Mouse (Mus musculus) neural tube, embryonic 12.5 days (tissue): ENCODE measurements at regions not wholly inside any gene's neighbourhood (a gene's known extent, or its start where the extent isn't known, plus 50 kb on each side); places are given as distances from the start of the nearest gene placed in this dataset.

Source experiments
- ATAC-seq: fragments of 200-750 bp; cut with Nextera tagmentation; 2 replicates; pipeline ENCODE4 v1.8.0; 2017; ENCODE audit warnings: low read depth, mild to moderate bottlenecking, moderate TSS enrichment, moderate library complexity; ENCODE audit not compliant: low FRiP score
- H3K27ac ChIP-seq: fragments of 300-500 bp; sonication (generic); 2 replicates; pipeline ENCODE4 v1.5.1; 2016
- H3K27me3 ChIP-seq: fragments of 300-500 bp; sonication (generic); replicated peaks from 2 replicates; pipeline ENCODE4 v1.6.1; 2016; ENCODE audit warnings: mild to moderate bottlenecking
- H3K36me3 ChIP-seq: fragments of 300-500 bp; sonication (generic); 2 replicates; pipeline ENCODE4 v1.6.1; 2016; ENCODE audit warnings: mild to moderate bottlenecking
- H3K4me1 ChIP-seq: fragments of 300-500 bp; sonication (generic); 2 replicates; pipeline ENCODE4 v1.6.1; 2016
- H3K4me2 ChIP-seq: fragments of 300-500 bp; sonication (generic); replicated peaks from 2 replicates; pipeline ENCODE4 v1.6.1; 2016; ENCODE audit warnings: mild to moderate bottlenecking
- H3K4me3 ChIP-seq: fragments of 300-500 bp; sonication (generic); 2 replicates; pipeline ENCODE4 v1.5.1; 2016
- H3K9ac ChIP-seq: fragments of 300-500 bp; sonication (generic); 2 replicates; pipeline ENCODE4 v1.6.1; 2016; ENCODE audit warnings: mild to moderate bottlenecking
- H3K9me3 ChIP-seq: fragments of 300-500 bp; sonication (generic); 2 replicates; pipeline ENCODE4 v1.6.1; 2016; ENCODE audit warnings: mild to moderate bottlenecking
- WGBS: fragments of 180-500 bp; shearing (Covaris S2); methylation state at CpG from one replicate; pipeline ENCODE4 v1.1.7; 2016; 5-methylcytosine and 5-hydroxymethylcytosine counted together

- Histone ChIP-seq H3K27me3 (no peaks in the 10 kb centered on the region), H3K4me1 (peaks cover 6% of the 10 kb centered on the region; the same call in 1 of the 2 replicates), H3K4me3 (no peak overlapping the region), H3K27ac (no peak overlapping the region), H3K4me2 (no peak overlapping the region), H3K36me3 (no peaks in the 10 kb centered on the region), H3K9me3 (no peaks in the 10 kb centered on the region), H3K9ac (no peak overlapping the region)
- no peak for ATAC-seq
- WGBS = 92% methylated on average over 5 of the region's 5 CpGs
Measured at GRCm38 (mm10) chr4:153223019-153223418, 259.6 kb downstream of the Ajap1 start.

- no peak overlapping the region for H3K4me2 ChIP-seq
- H3K9me3 ChIP-seq = no peaks in the 10 kb centered on the region
- WGBS = 29% methylated on average over 5 of the region's 6 CpGs
- H3K4me1 ChIP-seq = peaks cover 6% of the 10 kb centered on the region; the same call in 1 of the 2 replicates
- H3K9ac ChIP-seq = no peak overlapping the region
- H3K4me3 ChIP-seq = no peak overlapping the region
- H3K36me3 ChIP-seq = no peaks in the 10 kb centered on the region
- no peak overlapping the region for H3K27ac ChIP-seq
- ATAC-seq = no peak
- H3K27me3 ChIP-seq = 0 out of 2 replicates have a peak, but pooled peaks cover 3% of the 10 kb centered on the region
Measured at GRCm38 (mm10) chr4:153220485-153220884, 262.1 kb downstream of the Ajap1 start.

GRCm38 (mm10) chr4:153220074-153220473 is 262.5 kb downstream of the Ajap1 start:
- Histone ChIP-seq H3K4me3 (no peak overlapping the region), H3K4me1 (peaks cover 6% of the 10 kb centered on the region; the same call in 1 of the 2 replicates), H3K9me3 (no peaks in the 10 kb centered on the region), H3K27ac (no peak overlapping the region), H3K9ac (no peak overlapping the region), H3K4me2 (no peak overlapping the region), H3K27me3 (0 out of 2 replicates have a peak, but pooled peaks cover 3% of the 10 kb centered on the region), H3K36me3 (no peaks in the 10 kb centered on the region)
- 40% methylated on average over 7 of the region's 7 CpGs for WGBS
- ATAC-seq = no peak

- Histone ChIP-seq H3K36me3 (no peaks in the 10 kb centered on the region), H3K4me3 (no peak overlapping the region), H3K9ac (no peak overlapping the region), H3K4me1 (no peaks in the 10 kb centered on the region), H3K9me3 (no peaks in the 10 kb centered on the region), H3K27ac (no peak overlapping the region), H3K27me3 (0 out of 2 replicates have a peak, but pooled peaks cover 3% of the 10 kb centered on the region), H3K4me2 (no peak overlapping the region)
- 66% methylated on average over 9 of the region's 9 CpGs for WGBS
- no peak for ATAC-seq
Measured at GRCm38 (mm10) chr4:153217541-153217980, 265.1 kb downstream of the Ajap1 start.

- H3K36me3 ChIP-seq = no peaks in the 10 kb centered on the region
- no peak overlapping the region for H3K27ac ChIP-seq
- no peak for ATAC-seq
- H3K4me2 ChIP-seq = no peak overlapping the region
- no peak overlapping the region for H3K4me3 ChIP-seq
- WGBS = 25% methylated on average over 11 of the region's 11 CpGs
- H3K27me3 ChIP-seq = 0 out of 2 replicates have a peak, but pooled peaks cover 3% of the 10 kb centered on the region
- no peaks in the 10 kb centered on the region for H3K9me3 ChIP-seq
- H3K9ac ChIP-seq = no peak overlapping the region
- H3K4me1 ChIP-seq = peaks cover 21% of the 10 kb centered on the region
Measured at GRCm38 (mm10) chr4:153212095-153212494, 270.5 kb downstream of the Ajap1 start.

- no peak for ATAC-seq
- peaks cover 25% of the 10 kb centered on the region for H3K4me1 ChIP-seq
- 44% methylated on average over 2 of the region's 2 CpGs for WGBS
- H3K27ac ChIP-seq = no peak overlapping the region
- H3K4me3 ChIP-seq = no peak overlapping the region
- H3K9me3 ChIP-seq = no peaks in the 10 kb centered on the region
- no peak overlapping the region for H3K9ac ChIP-seq
- H3K4me2 ChIP-seq = no peak overlapping the region
- 0 out of 2 replicates have a peak, but pooled peaks cover 5% of the 10 kb centered on the region for H3K27me3 ChIP-seq
- H3K36me3 ChIP-seq = no peaks in the 10 kb centered on the region
Measured at GRCm38 (mm10) chr4:153208822-153209221, 273.8 kb downstream of the Ajap1 start.

- Histone ChIP-seq H3K4me2 (no peak overlapping the region), H3K9ac (no peak overlapping the region), H3K36me3 (no peaks in the 10 kb centered on the region), H3K27me3 (0 out of 2 replicates have a peak, but pooled peaks cover 7% of the 10 kb centered on the region), H3K4me1 (peaks cover 25% of the 10 kb centered on the region), H3K4me3 (no peak overlapping the region), H3K9me3 (no peaks in the 10 kb centered on the region), H3K27ac (no peak overlapping the region)
- no peak for ATAC-seq
- WGBS = 70% methylated on average over 6 of the region's 6 CpGs
Measured at GRCm38 (mm10) chr4:153208215-153208614, 274.4 kb downstream of the Ajap1 start.

- Histone ChIP-seq H3K9me3 (no peaks in the 10 kb centered on the region), H3K4me1 (peaks cover 25% of the 10 kb centered on the region), H3K36me3 (no peaks in the 10 kb centered on the region), H3K27me3 (peaks cover 8% of the 10 kb centered on the region; the same call in 1 of the 2 replicates), H3K4me3 (no peak overlapping the region), H3K9ac (no peak overlapping the region), H3K27ac (no peak overlapping the region), H3K4me2 (no peak overlapping the region)
- WGBS = 58% methylated on average over 11 of the region's 11 CpGs
- ATAC-seq = no peak
Measured at GRCm38 (mm10) chr4:153207578-153208102, 275.0 kb downstream of the Ajap1 start.

GRCm38 (mm10) chr4:153206789-153207457 is 275.7 kb downstream of the Ajap1 start:
- WGBS = 56% methylated on average over 11 of the region's 11 CpGs
- H3K9me3 ChIP-seq = no peaks in the 10 kb centered on the region
- H3K4me2 ChIP-seq = no peak overlapping the region
- H3K27ac ChIP-seq = no peak overlapping the region
- peaks cover 13% of the 10 kb centered on the region; the same call in 1 of the 2 replicates for H3K27me3 ChIP-seq
- no peaks in the 10 kb centered on the region for H3K36me3 ChIP-seq
- peaks cover 19% of the 10 kb centered on the region for H3K4me1 ChIP-seq
- no peak overlapping the region for H3K4me3 ChIP-seq
- no peak overlapping the region for H3K9ac ChIP-seq
- no peak for ATAC-seq

- Histone ChIP-seq H3K4me3 (no peak overlapping the region), H3K4me1 (peaks cover 11% of the 10 kb centered on the region), H3K9ac (no peak overlapping the region), H3K27ac (no peak overlapping the region), H3K9me3 (no peaks in the 10 kb centered on the region), H3K4me2 (no peak overlapping the region), H3K36me3 (no peaks in the 10 kb centered on the region), H3K27me3 (peaks cover 13% of the 10 kb centered on the region; the same call in 1 of the 2 replicates)
- 48% methylated on average over 7 of the region's 7 CpGs for WGBS
- no peak for ATAC-seq
Measured at GRCm38 (mm10) chr4:153204764-153205163, 277.8 kb downstream of the Ajap1 start.

- peaks cover 13% of the 10 kb centered on the region; the same call in 1 of the 2 replicates for H3K27me3 ChIP-seq
- no peaks in the 10 kb centered on the region for H3K36me3 ChIP-seq
- no peak overlapping the region for H3K27ac ChIP-seq
- no peak overlapping the region for H3K4me2 ChIP-seq
- no peaks in the 10 kb centered on the region; the same call in 1 of the 2 replicates for H3K9me3 ChIP-seq
- 57% methylated on average over 20 of the region's 20 CpGs for WGBS
- no peak overlapping the region for H3K4me3 ChIP-seq
- no peak for ATAC-seq
- H3K4me1 ChIP-seq = no peaks in the 10 kb centered on the region
- no peak overlapping the region for H3K9ac ChIP-seq
Measured at GRCm38 (mm10) chr4:153200799-153201770, 281.5 kb downstream of the Ajap1 start.

GRCm38 (mm10) chr4:153189485-153189884 is 293.1 kb downstream of the Ajap1 start:
- Histone ChIP-seq H3K36me3 (no peaks in the 10 kb centered on the region), H3K27me3 (peaks cover 2% of the 10 kb centered on the region; the same call in 1 of the 2 replicates), H3K27ac (no peak overlapping the region)

More at GRCm38 (mm10) chr4:153189485-153189884, 293.1 kb downstream of the Ajap1 start:
- Histone ChIP-seq H3K4me2 (no peak overlapping the region), H3K9ac (no peak overlapping the region), H3K4me1 (peaks cover 12% of the 10 kb centered on the region), H3K9me3 (no peaks in the 10 kb centered on the region), H3K4me3 (no peak overlapping the region)
- 12% methylated on average over 8 of the region's 8 CpGs for WGBS
- ATAC-seq = no peak
